Comparison of ENCODE assay signal across 30 mouse cellular contexts in the genomic region with DNA sequence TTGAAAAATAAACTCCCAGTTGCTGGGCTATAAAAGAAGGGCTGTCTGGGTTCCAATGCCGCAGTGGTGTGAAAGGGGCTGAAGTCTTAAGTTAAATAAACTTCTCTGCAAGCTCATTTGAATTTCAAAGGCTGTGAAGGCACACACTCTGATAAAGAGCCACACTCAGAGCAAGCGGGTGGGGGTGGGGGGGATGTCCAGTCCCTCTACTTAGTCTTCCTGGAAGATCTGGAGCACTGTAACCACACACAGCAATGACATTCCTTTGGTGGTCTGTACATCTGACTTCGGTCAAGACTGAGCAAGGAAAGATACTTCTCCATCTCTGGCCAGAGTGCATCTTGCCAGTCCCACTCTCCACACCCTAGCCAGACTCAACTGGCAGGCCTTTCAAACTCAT.
DNase-seq lines count a peak whose midpoint lies in the region; ATAC-seq and TF ChIP-seq lines count a peak whose summit lies in the region.
"Had no signal": no experiment of that assay in that cellular context is flagged by ENCODE, and none has a peak within 500 bp of the region (broad histone marks: within the 10 kb centered on the region; RNA-seq: fewer than 3 reads in every experiment).

No protein-coding gene starts in this region.

- H3K4me2 ChIP-seq in limb, embryonic 15.5 days: no peak overlapping the region
- H3K4me2 ChIP-seq: embryonic facial prominence, embryonic 13.5 days; hindbrain, embryonic 15.5 days; liver, embryonic 11.5 days; lung, embryonic 15.5 days; midbrain, embryonic 13.5 days had no signal

- no peak overlapping the region for H3K4me3 ChIP-seq in layer of hippocampus, adult 2 months
- H3K4me3 ChIP-seq in E14TG2a.4 (replicated peaks; ENCODE audit: low read length): peak overlapping the region; percentile 58
- peak overlapping the region; percentile 19 to 22; a peak in 3 of 4 replicates for H3K4me3 ChIP-seq in ES-E14 (ENCODE audit: insufficient read depth in 1 of 2, low read depth in 1 of 2, low read length in 2 of 2, poor library complexity in 1 of 2, severe bottlenecking in 1 of 2)
- H3K4me3 ChIP-seq in limb, embryonic 15.5 days: no peak overlapping the region
- H3K4me3 ChIP-seq: embryonic facial prominence, embryonic 13.5 days; hindbrain, embryonic 15.5 days; lung, embryonic 15.5 days; megakaryocyte, embryonic 14.5 days; midbrain, embryonic 13.5 days had no signal

- in situ Hi-C loops in ES-E14 (cut with MboI; ENCODE audit: low sequenced_read_pairs in 2 of 2, unreplicated experiment in 2 of 2): no loop called here

- DNase-seq in layer of hippocampus, adult 2 months (ENCODE audit: low spot score in 2 of 2): no peak
- DNase-seq in layer of hippocampus, adult 18-20 months (ENCODE audit: low spot score in 2 of 2): no peak
- no peak for DNase-seq in ES-E14 (ENCODE audit: low read depth, low spot score)
- DNase-seq in thymus, adult 18-20 months: no peak
- DNase-seq in right cerebral cortex, adult 18-20 months: no peak
- DNase-seq: adrenal gland, adult 2 months; adrenal gland, postnatal 36 days; cerebellum, adult 18-20 months; cerebellum, postnatal 10 days; forebrain, postnatal 0 days; gastrocnemius, postnatal 10 days; heart, postnatal 4 days; kidney, adult 11 months; kidney, postnatal 14 days; lung, postnatal 36 days; spleen, adult 18-20 months; thymus, adult 2 months; thymus, postnatal 4 days had no signal

- H3K4me1 ChIP-seq in E14TG2a.4 (replicated peaks; ENCODE audit: low read depth, low read length): peaks cover 71% of the 10 kb centered on the region
- peaks cover 8 to 33% of the 10 kb centered on the region in 2 experiments; a peak in 3 of 4 replicates for H3K4me1 ChIP-seq in ES-E14 (ENCODE audit: control insufficient read depth in 2 of 2, insufficient read depth in 2 of 2, low read length in 2 of 2, poor library complexity in 1 of 2)
- H3K4me1 ChIP-seq in limb, embryonic 15.5 days: peaks cover 51% of the 10 kb centered on the region

- no peaks in the 10 kb centered on the region for H3K27me3 ChIP-seq in E14TG2a.4 (ENCODE audit: insufficient read depth, low read length)
- H3K27me3 ChIP-seq in limb, embryonic 15.5 days: no peaks in the 10 kb centered on the region
- H3K27me3 ChIP-seq: hindbrain, embryonic 15.5 days; lung, embryonic 15.5 days had no signal

- WGBS in limb, embryonic 15.5 days: 20% methylated on average over 3 of the region's 3 CpGs

- TF ChIP-seq CTCF in layer of hippocampus, adult 2 months (conservative IDR thresholded peaks at IDR 0.05): no peak
- TF ChIP-seq CTCF in E14TG2a.4 (conservative IDR thresholded peaks at IDR 0.05; ENCODE audit: low read length): no peak

- H3K9ac ChIP-seq in ES-E14 (ENCODE audit: insufficient read depth, low read depth, low read length, poor library complexity, severe bottlenecking): peak overlapping the region; percentile 8; the same call in 1 of the 2 replicates
- no peak overlapping the region for H3K9ac ChIP-seq in limb, embryonic 15.5 days
- H3K9ac ChIP-seq: embryonic facial prominence, embryonic 13.5 days; forebrain, postnatal 0 days; hindbrain, embryonic 15.5 days; lung, embryonic 15.5 days; midbrain, embryonic 13.5 days had no signal

- H3K9me3 ChIP-seq in E14TG2a.4 (ENCODE audit: low read length) (no peaks in the 10 kb centered on the region), ES-E14 (ENCODE audit: control insufficient read depth, insufficient read depth, low read depth, low read length) (no peaks in the 10 kb centered on the region)
- H3K9me3 ChIP-seq in limb, embryonic 15.5 days: no peaks in the 10 kb centered on the region
- H3K9me3 ChIP-seq: embryonic facial prominence, embryonic 13.5 days; hindbrain, embryonic 15.5 days; lung, embryonic 15.5 days; megakaryocyte, embryonic 14.5 days; midbrain, embryonic 13.5 days had no signal

- peak overlapping the region; percentile 32; the same call in 1 of the 2 replicates for H3K27ac ChIP-seq in layer of hippocampus, adult 2 months
- H3K27ac ChIP-seq in ES-E14 (ENCODE audit: insufficient read depth, low read depth, low read length, poor library complexity, severe bottlenecking): peak overlapping the region; percentile 89; the same call in 1 of the 2 replicates
- peak overlapping the region; percentile 79 for H3K27ac ChIP-seq in limb, embryonic 15.5 days
- H3K27ac ChIP-seq: embryonic facial prominence, embryonic 13.5 days; hindbrain, embryonic 15.5 days; lung, embryonic 15.5 days; midbrain, embryonic 13.5 days; stomach, postnatal 0 days had no signal

- H3K36me3 ChIP-seq in E14TG2a.4 (ENCODE audit: insufficient read depth, low read length) (no peaks in the 10 kb centered on the region), ES-E14 (ENCODE audit: control insufficient read depth, insufficient read depth, low read length, poor library complexity, severe bottlenecking) (no peaks in the 10 kb centered on the region)
- no peaks in the 10 kb centered on the region for H3K36me3 ChIP-seq in limb, embryonic 15.5 days
- H3K36me3 ChIP-seq: embryonic facial prominence, embryonic 13.5 days; hindbrain, embryonic 15.5 days; lung, embryonic 15.5 days; midbrain, embryonic 13.5 days had no signal

- ATAC-seq in limb, embryonic 15.5 days (ENCODE audit: insufficient number of reproducible peaks, low FRiP score, low TSS enrichment, low read depth): no peak
- ATAC-seq: activated CD4-positive, CD25-positive, alpha-beta regulatory T cell, adult 4 months; CD4-positive, CD25-positive, alpha-beta regulatory T cell, adult 4 months; forebrain, postnatal 0 days; inflammation-experienced regulatory T-cells, adult 6 months; midbrain, embryonic 13.5 days had no signal

TF ChIP-seq in ES-E14, 5 proteins besides CTCF, POLR2A, EP300 and RAD21:
- TF ChIP-seq MAFK (IDR thresholded peaks at IDR 0.05; ENCODE audit: insufficient read depth, low read depth, low read length): no peak

Comparison
In these comparisons a context has a peak if more than half of its experiments do, and no peak if none do; other contexts are left out.
1. H3K27ac ChIP-seq: peak in every context shown above with its lines; median percentile 89 in ES-E14; 79 in limb, embryonic 15.5 days; 32 in layer of hippocampus, adult 2 months.
2. H3K4me3 ChIP-seq: peak in E14TG2a.4 (single experiment) and ES-E14 (2 of 2); none in layer of hippocampus, adult 2 months (single experiment) and limb, embryonic 15.5 days (single experiment).